Mouse (Mus musculus) heart, postnatal 36 days (tissue): ENCODE results near the gene Brox. TPM values are rescaled to one million over a fixed set of nuclear protein-coding genes. Genes with fewer than 3 reads are reported as not detected.
"Not testable (repeated sequence)": the region's sequence is repeated elsewhere in the genome, so short reads cannot be mapped to it uniquely, and the experiment has no call there.

Experiments used
- DNase-seq, 2 experiments: peaks; one replicate each; pipeline ENCODE4 v3.0.0; 2021 to 2022
- intact Hi-C: fragments of 180-260 bp; cut with DNase I; formaldehyde crosslinking; loops from one replicate; pipeline ENCODE4 v1.15.1; 2025
- total RNA-seq, 2 experiments: library from RNA; stranded (reverse); gene quantifications; 2 replicates each; pipeline ENCODE4 v1.2.3; 2021

Gene Brox
- 10 to 100 TPM; 32.0 to 34.4 TPM for total RNA-seq

GRCm38 (mm10) chr1:183296877-183297383, at the start of gene Brox:
Gene Brox (minus strand): TSS chr1:183297269.
- intact Hi-C loops, result no loop called here
- DNase-seq, result peak; percentile 97 to 99

- intact Hi-C loops, result loop anchor here (1.0 to 2.0 kb wide), 2 partner anchors 23 to 43 kb away; partner anchors contain the start of gene Mia3
- DNase-seq, result no peak
Measured at GRCm38 (mm10) chr1:183345817-183346195, 48.7 kb upstream of the Brox start.

GRCm38 (mm10) chr1:183344886-183345816, 48.1 kb upstream of the Brox start:
- intact Hi-C loops, result loop anchor here (1.0 kb wide), 1 partner anchor 44 kb away; no protein-coding TSS in a partner anchor
- peak; percentile 85 to 87 for DNase-seq

- DNase-seq, intact Hi-C loops: not testable (repeated sequence)
Measured at GRCm38 (mm10) chr1:183342902-183343301, 45.8 kb upstream of the Brox start.

GRCm38 (mm10) chr1:183327171-183327570, 30.1 kb upstream of the Brox start:
- intact Hi-C loops, result no loop called here
- no peak for DNase-seq

- DNase-seq, result no peak
- intact Hi-C loops, result no loop called here
Measured at GRCm38 (mm10) chr1:183324433-183324832, 27.4 kb upstream of the Brox start.

- intact Hi-C loops, result no loop called here
- DNase-seq, result no peak
Measured at GRCm38 (mm10) chr1:183323923-183324322, 26.9 kb upstream of the Brox start.

GRCm38 (mm10) chr1:183322496-183322895, 25.4 kb upstream of the Brox start:
- intact Hi-C loops, DNase-seq: not testable (repeated sequence)

GRCm38 (mm10) chr1:183320708-183321107, 23.6 kb upstream of the Brox start:
- DNase-seq, result no peak
- intact Hi-C loops, result no loop called here

GRCm38 (mm10) chr1:183315783-183316182, 18.7 kb upstream of the Brox start:
- no peak for DNase-seq
- intact Hi-C loops, result no loop called here

- DNase-seq, result no peak
- intact Hi-C loops, result no loop called here
Measured at GRCm38 (mm10) chr1:183312076-183312475, 15.0 kb upstream of the Brox start.

GRCm38 (mm10) chr1:183309601-183310000, 12.5 kb upstream of the Brox start:
- DNase-seq, intact Hi-C loops: not testable (repeated sequence)

GRCm38 (mm10) chr1:183308476-183308875, 11.4 kb upstream of the Brox start:
- DNase-seq, result no peak
- intact Hi-C loops, result no loop called here

GRCm38 (mm10) chr1:183307555-183307954, 10.5 kb upstream of the Brox start:
- no peak for DNase-seq
- intact Hi-C loops, result no loop called here

- peak; percentile 88 to 97 for DNase-seq
- intact Hi-C loops, result no loop called here
Measured at GRCm38 (mm10) chr1:183299161-183299560, 2.1 kb upstream of the Brox start.

GRCm38 (mm10) chr1:183297886-183298489, 919 bp upstream of the Brox start:
- DNase-seq, result peak; percentile 41 to 62
- intact Hi-C loops, result no loop called here

GRCm38 (mm10) chr1:183297473-183297885, 410 bp upstream of the Brox start:
- intact Hi-C loops, result no loop called here
- peak in 1 of 2 experiments; percentile 50 for DNase-seq

GRCm38 (mm10) chr1:183296465-183296864, 604 bp downstream of the Brox start, which contains the start of gene Aida:
Gene Aida (plus strand): TSS chr1:183296590.
- intact Hi-C loops, result no loop called here
- no peak for DNase-seq

GRCm38 (mm10) chr1:183289576-183289975, 7.5 kb downstream of the Brox start:
- DNase-seq, result no peak
- intact Hi-C loops, result no loop called here

GRCm38 (mm10) chr1:183288351-183288750, 8.7 kb downstream of the Brox start:
- intact Hi-C loops, result no loop called here
- DNase-seq, result no peak

GRCm38 (mm10) chr1:183275763-183276162, 21.3 kb downstream of the Brox start:
- no peak for DNase-seq
- intact Hi-C loops, result loop anchor here (10.0 kb wide), 1 partner anchor 721 kb away; no protein-coding TSS in a partner anchor
